In the genomic region with DNA sequence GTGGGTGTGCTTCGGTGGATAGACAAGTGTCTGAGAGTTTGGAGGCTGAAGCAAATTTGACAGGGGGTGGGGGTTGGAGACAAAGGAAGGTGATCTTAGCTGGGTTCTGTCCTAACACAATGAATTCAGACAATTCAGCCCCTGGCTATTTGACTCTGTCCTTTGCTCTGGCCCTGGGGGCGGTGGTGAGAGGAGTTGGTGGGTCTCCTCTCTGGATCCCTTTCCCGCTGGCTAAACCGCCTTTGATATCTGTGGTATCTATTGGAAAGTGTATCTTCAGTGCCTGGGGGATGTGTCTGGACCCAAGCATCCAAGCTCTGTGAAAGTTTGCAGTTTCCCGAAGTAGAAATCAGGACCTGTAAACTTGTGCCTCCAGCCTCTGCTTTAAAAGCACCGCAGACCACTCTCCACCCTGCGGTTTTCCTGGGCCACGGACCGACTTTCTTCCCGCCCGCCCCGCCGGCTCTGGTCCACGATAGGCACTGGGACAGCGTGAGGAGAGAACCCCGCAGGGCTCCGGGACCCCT, we compare ENCODE assay signal across 7 mouse cellular contexts. TPM values are rescaled to one million over a fixed set of nuclear protein-coding genes. Genes with fewer than 3 reads are reported as not detected.
DNase-seq lines count a peak whose midpoint lies in the region; ATAC-seq and TF ChIP-seq lines count a peak whose summit lies in the region.

No protein-coding gene starts in this region.

- DNase-seq in lung, adult 18-20 months: no peak
- DNase-seq in limb, embryonic 10.5 days (ENCODE audit: low spot score): no peak
- no peak for DNase-seq in retina, postnatal 1 day
- DNase-seq in ovary, postnatal 14 days (ENCODE audit: low spot score): no peak

- H3K9ac ChIP-seq in lung, embryonic 15.5 days: peak overlapping the region; percentile 97

- TF ChIP-seq POLR2A in embryonic fibroblast, embryonic 13.5 days (IDR thresholded peaks at IDR 0.05; ENCODE audit: low read depth, low read length): no peak
- TF ChIP-seq POLR2A in olfactory bulb, adult 2 months (IDR thresholded peaks at IDR 0.05; ENCODE audit: insufficient read depth, low read depth, low read length): no peak

- no peaks in the 10 kb centered on the region for H3K9me3 ChIP-seq in lung, embryonic 15.5 days
- no peaks in the 10 kb centered on the region for H3K9me3 ChIP-seq in limb, embryonic 10.5 days (replicated peaks)

- no peaks in the 10 kb centered on the region for H3K36me3 ChIP-seq in lung, embryonic 15.5 days
- H3K36me3 ChIP-seq in limb, embryonic 10.5 days: peaks cover 4% of the 10 kb centered on the region; the same call in 1 of the 2 replicates

- WGBS in lung, embryonic 15.5 days: 2% methylated on average over 17 of the region's 17 CpGs
- WGBS in limb, embryonic 10.5 days: 1% methylated on average over 17 of the region's 17 CpGs
- 12% methylated on average over 17 of the region's 17 CpGs for WGBS in olfactory bulb, adult 2 months

- peak overlapping the region; percentile 88 for H3K27ac ChIP-seq in lung, embryonic 15.5 days
- no peak overlapping the region for H3K27ac ChIP-seq in embryonic fibroblast, embryonic 13.5 days (ENCODE audit: insufficient read depth, low read length)
- peak overlapping the region; percentile 99 for H3K27ac ChIP-seq in limb, embryonic 10.5 days
- no peak overlapping the region for H3K27ac ChIP-seq in olfactory bulb, adult 2 months (ENCODE audit: insufficient read depth, low read depth, low read length)

- no peaks in the 10 kb centered on the region for H3K27me3 ChIP-seq in lung, embryonic 15.5 days
- H3K27me3 ChIP-seq in limb, embryonic 10.5 days (ENCODE audit: low read depth, poor library complexity, severe bottlenecking): no peaks in the 10 kb centered on the region

- TF ChIP-seq CTCF in embryonic fibroblast, embryonic 13.5 days (IDR thresholded peaks at IDR 0.05; ENCODE audit: borderline replicate concordance, insufficient read depth, low read length): no peak
- TF ChIP-seq CTCF in olfactory bulb, adult 2 months (IDR thresholded peaks at IDR 0.05; ENCODE audit: insufficient read depth, low read depth, low read length): no peak

- peak overlapping the region; percentile 93 for H3K4me2 ChIP-seq in lung, embryonic 15.5 days

- no peak; the same call in 1 of the 2 replicates for ATAC-seq in lung, embryonic 15.5 days (ENCODE audit: borderline replicate concordance, extremely low read depth, low FRiP score, low TSS enrichment)

- H3K4me3 ChIP-seq in lung, embryonic 15.5 days: peak overlapping the region; percentile 95
- H3K4me3 ChIP-seq in embryonic fibroblast, embryonic 13.5 days (ENCODE audit: insufficient read depth, low read length): peak overlapping the region; percentile 68
- peak overlapping the region; percentile 94 for H3K4me3 ChIP-seq in limb, embryonic 10.5 days
- H3K4me3 ChIP-seq in olfactory bulb, adult 2 months (ENCODE audit: insufficient read depth, low read depth, low read length): peak overlapping the region; percentile 66

- peaks cover 25% of the 10 kb centered on the region for H3K4me1 ChIP-seq in lung, embryonic 15.5 days
- H3K4me1 ChIP-seq in embryonic fibroblast, embryonic 13.5 days (ENCODE audit: control insufficient read depth, insufficient read depth, low read length): peaks cover 3% of the 10 kb centered on the region; the same call in 1 of the 2 replicates
- peaks cover 45% of the 10 kb centered on the region for H3K4me1 ChIP-seq in limb, embryonic 10.5 days
- peaks cover 8% of the 10 kb centered on the region for H3K4me1 ChIP-seq in olfactory bulb, adult 2 months (ENCODE audit: control insufficient read depth, insufficient read depth, low read length)

RNA-seq across cellular contexts. Expression of a gene that starts 0.5 kb away (rescaled TPM):
- polyA plus RNA-seq in lung, embryonic 15.5 days (2015; fragmentation: Nextera tagmentation; extraction: Ambion mirVana): 53.7 and 56.7 TPM in 2 replicates
- 40.6 and 60.3 TPM in 2 replicates for polyA plus RNA-seq in embryonic fibroblast, embryonic 13.5 days (2011; ENCODE audit: insufficient read length, low read depth, missing spikeins)
- 33.7 and 44.0 TPM in 2 replicates for polyA plus RNA-seq in limb, embryonic 10.5 days (2016; fragmentation: Nextera tagmentation; extraction: Ambion mirVana)
- not detected in 2 replicates for polyA plus RNA-seq in olfactory bulb, adult 2 months (2012; ENCODE audit: insufficient read depth, insufficient read length, low replicate concordance, missing spikeins)

Comparison
In these comparisons a context has a peak if more than half of its experiments do, and no peak if none do; other contexts are left out.
1. H3K27ac ChIP-seq: peak in lung, embryonic 15.5 days (single experiment) and limb, embryonic 10.5 days (single experiment); none in embryonic fibroblast, embryonic 13.5 days (single experiment) and olfactory bulb, adult 2 months (single experiment).
2. RNA of a gene that starts 0.5 kb away (polyA plus RNA-seq): 40.6 to 60.3 TPM in embryonic fibroblast, embryonic 13.5 days, 53.7 to 56.7 TPM in lung, embryonic 15.5 days and 33.7 to 44.0 TPM in limb, embryonic 10.5 days; not detected in olfactory bulb, adult 2 months; every median in the first group is over 10 times any median in the second.
3. Peak in every context shown above with its lines, with median percentiles within 50 percentile points of each other: H3K4me3 ChIP-seq.